Mouse (Mus musculus): Measurements from ENCODE around the gene Orai1. TPM values are rescaled to one million over a fixed set of nuclear protein-coding genes. Genes with fewer than 3 reads are reported as not detected.

The Orai1 gene
- polyA plus RNA-seq, 1 experiment: 36.7 TPM

DNA sequence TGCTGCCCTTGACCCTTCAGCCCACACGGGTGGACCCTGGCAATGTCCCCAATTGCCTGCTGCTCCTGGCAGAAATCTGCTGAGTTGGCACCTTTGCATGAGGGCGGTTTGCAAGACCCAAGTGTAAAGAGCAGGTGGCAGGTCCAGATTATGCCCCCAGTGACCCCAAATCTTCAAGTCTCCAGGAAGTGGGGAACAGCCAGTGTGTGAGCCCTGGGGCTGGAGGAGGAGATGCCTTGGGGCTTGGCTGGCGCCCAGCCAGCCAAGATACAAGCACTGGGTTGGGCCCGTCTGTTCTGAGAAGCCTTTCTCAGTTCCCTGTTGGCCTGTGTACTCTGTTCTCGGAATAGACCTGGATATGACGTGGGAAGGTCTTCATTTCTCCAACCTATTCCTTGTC is 12.6 kb downstream of the Orai1 start:
- H3K4me3 ChIP-seq: no peak overlapping the region
- peaks cover 4% of the 10 kb centered on the region for H3K79me2 ChIP-seq (ENCODE audit: control insufficient read depth, insufficient read depth)
- no peak overlapping the region for H3K4me2 ChIP-seq (ENCODE audit: low read depth)
- H3K36me3 ChIP-seq (ENCODE audit: control insufficient read depth, insufficient read depth): peaks cover 7% of the 10 kb centered on the region
- no peak overlapping the region for H3ac ChIP-seq (ENCODE audit: control insufficient read depth, insufficient read length)
- TF ChIP-seq REST (IDR thresholded peaks at IDR 0.05; ENCODE audit: insufficient read depth, insufficient read length) (no peak), POLR2AphosphoS2 (IDR thresholded peaks at IDR 0.05; ENCODE audit: insufficient read length, low read depth) (no peak), TCF12 (IDR thresholded peaks at IDR 0.05; ENCODE audit: insufficient read depth, poor library complexity, severe bottlenecking) (no peak), TCF3 (IDR thresholded peaks at IDR 0.05; ENCODE audit: insufficient read length, low read depth) (no peak), E2F4 (IDR thresholded peaks at IDR 0.05; ENCODE audit: insufficient read depth) (no peak), USF1 (IDR thresholded peaks at IDR 0.05; ENCODE audit: low read depth) (no peak), MYOG (IDR thresholded peaks at IDR 0.05; ENCODE audit: control insufficient read depth in 1 of 3, insufficient read depth in 1 of 3, insufficient read length in 2 of 3, low read depth in 2 of 3) (no peak), CEBPB (IDR thresholded peaks at IDR 0.05; ENCODE audit: insufficient read depth, poor library complexity, severe bottlenecking) (no peak), MAX (IDR thresholded peaks at IDR 0.05; ENCODE audit: low read depth) (no peak), MYOD1 (IDR thresholded peaks at IDR 0.05; ENCODE audit: control insufficient read depth in 1 of 3, insufficient read length in 2 of 3, low read depth in 2 of 3) (no peak)
- no peaks in the 10 kb centered on the region for H3K27me3 ChIP-seq (ENCODE audit: control insufficient read depth, insufficient read depth, insufficient read length)

- Histone ChIP-seq H3K4me2 (ENCODE audit: low read depth) (no peak overlapping the region), H3K79me2 (ENCODE audit: control insufficient read depth, insufficient read depth) (no peaks in the 10 kb centered on the region), H3ac (ENCODE audit: control insufficient read depth, insufficient read length) (no peak overlapping the region), H3K4me3 (no peak overlapping the region), H3K36me3 (ENCODE audit: control insufficient read depth, insufficient read depth) (peaks cover 7% of the 10 kb centered on the region), H3K27me3 (ENCODE audit: control insufficient read depth, insufficient read depth, insufficient read length) (no peaks in the 10 kb centered on the region)
- TF ChIP-seq MYOD1 (IDR thresholded peaks at IDR 0.05; ENCODE audit: control insufficient read depth in 1 of 3, insufficient read length in 2 of 3, low read depth in 2 of 3) (no peak), SRF (IDR thresholded peaks at IDR 0.05; ENCODE audit: control insufficient read depth, insufficient read length, low read depth) (no peak), POLR2A (IDR thresholded peaks at IDR 0.05; ENCODE audit: insufficient read length, low read depth) (no peak), MYOG (IDR thresholded peaks at IDR 0.05; ENCODE audit: control insufficient read depth in 1 of 3, insufficient read depth in 1 of 3, insufficient read length in 2 of 3, low read depth in 2 of 3) (no peak), USF1 (IDR thresholded peaks at IDR 0.05; ENCODE audit: low read depth) (no peak), MAX (IDR thresholded peaks at IDR 0.05; ENCODE audit: low read depth) (no peak)
These were observed 14.9 kb downstream of the Orai1 start for GRCm38 (mm10) chr5:123029729-123030128.

DNA sequence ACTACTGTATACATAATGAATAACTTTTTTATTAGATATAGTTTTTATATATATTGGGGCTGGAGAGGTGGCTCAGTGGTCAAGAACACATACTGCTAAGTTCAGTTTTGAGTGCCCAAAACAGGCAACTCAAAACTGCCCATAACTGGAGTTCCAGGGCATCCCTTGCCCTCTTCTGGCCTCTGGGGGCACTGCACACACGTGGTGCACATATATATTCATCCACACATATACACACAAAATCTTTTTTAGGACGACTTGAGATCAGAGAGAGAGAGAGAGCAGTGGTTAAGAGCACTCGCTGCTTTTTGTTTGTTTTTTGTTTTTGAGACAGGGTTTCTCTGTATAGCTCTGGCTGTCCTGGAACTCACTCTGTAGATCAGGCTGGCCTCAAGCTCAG is 16.4 kb downstream of the Orai1 start:
- TF ChIP-seq POLR2A (IDR thresholded peaks at IDR 0.05; ENCODE audit: insufficient read length, low read depth): no peak
- TF ChIP-seq E2F4 (IDR thresholded peaks at IDR 0.05; ENCODE audit: insufficient read depth): no peak
- TF ChIP-seq POLR2AphosphoS2 (IDR thresholded peaks at IDR 0.05; ENCODE audit: insufficient read length, low read depth): no peak

GRCm38 (mm10) chr5:123033646-123034160 is 18.8 kb downstream of the Orai1 start:
- Histone ChIP-seq H3ac (ENCODE audit: control insufficient read depth, insufficient read length) (no peak overlapping the region), H3K36me3 (ENCODE audit: control insufficient read depth, insufficient read depth) (peaks cover 7% of the 10 kb centered on the region), H3K4me2 (ENCODE audit: low read depth) (no peak overlapping the region), H3K27me3 (ENCODE audit: control insufficient read depth, insufficient read depth, insufficient read length) (no peaks in the 10 kb centered on the region), H3K79me2 (ENCODE audit: control insufficient read depth, insufficient read depth) (no peaks in the 10 kb centered on the region), H3K4me3 (no peak overlapping the region)
- TF ChIP-seq POLR2AphosphoS2 (IDR thresholded peaks at IDR 0.05; ENCODE audit: insufficient read length, low read depth): no peak

More for the DNA sequence above, 16.4 kb downstream of the Orai1 start:
- no peak overlapping the region for H3ac ChIP-seq (ENCODE audit: control insufficient read depth, insufficient read length)
- H3K79me2 ChIP-seq (ENCODE audit: control insufficient read depth, insufficient read depth): no peaks in the 10 kb centered on the region
- peaks cover 7% of the 10 kb centered on the region for H3K36me3 ChIP-seq (ENCODE audit: control insufficient read depth, insufficient read depth)
- no peak overlapping the region for H3K4me3 ChIP-seq
- H3K27me3 ChIP-seq (ENCODE audit: control insufficient read depth, insufficient read depth, insufficient read length): no peaks in the 10 kb centered on the region
- no peak overlapping the region for H3K4me2 ChIP-seq (ENCODE audit: low read depth)

- Histone ChIP-seq H3K4me2 (ENCODE audit: low read depth) (no peak overlapping the region), H3K4me3 (no peak overlapping the region)
These were observed 20.2 kb downstream of the Orai1 start for GRCm38 (mm10) chr5:123035089-123035488.

More at GRCm38 (mm10) chr5:123035089-123035488, 20.2 kb downstream of the Orai1 start:
- Histone ChIP-seq H3K36me3 (ENCODE audit: control insufficient read depth, insufficient read depth) (no peaks in the 10 kb centered on the region), H3ac (ENCODE audit: control insufficient read depth, insufficient read length) (no peak overlapping the region), H3K27me3 (ENCODE audit: control insufficient read depth, insufficient read depth, insufficient read length) (no peaks in the 10 kb centered on the region), H3K79me2 (ENCODE audit: control insufficient read depth, insufficient read depth) (no peaks in the 10 kb centered on the region)
- TF ChIP-seq TCF3 (IDR thresholded peaks at IDR 0.05; ENCODE audit: insufficient read length, low read depth): no peak
- no peak for TF ChIP-seq MYOD1 (IDR thresholded peaks at IDR 0.05; ENCODE audit: control insufficient read depth in 1 of 3, insufficient read length in 2 of 3, low read depth in 2 of 3)
- no peak for TF ChIP-seq E2F4 (IDR thresholded peaks at IDR 0.05; ENCODE audit: insufficient read depth)
- TF ChIP-seq MAX (IDR thresholded peaks at IDR 0.05; ENCODE audit: low read depth): no peak
- TF ChIP-seq USF1 (IDR thresholded peaks at IDR 0.05; ENCODE audit: low read depth): no peak
- no peak for TF ChIP-seq SRF (IDR thresholded peaks at IDR 0.05; ENCODE audit: control insufficient read depth, insufficient read length, low read depth)
- TF ChIP-seq TCF12 (IDR thresholded peaks at IDR 0.05; ENCODE audit: insufficient read depth, poor library complexity, severe bottlenecking): no peak
- TF ChIP-seq MYOG (IDR thresholded peaks at IDR 0.05; ENCODE audit: control insufficient read depth in 1 of 3, insufficient read depth in 1 of 3, insufficient read length in 2 of 3, low read depth in 2 of 3): no peak
- TF ChIP-seq POLR2AphosphoS2 (IDR thresholded peaks at IDR 0.05; ENCODE audit: insufficient read length, low read depth): no peak
- TF ChIP-seq REST (IDR thresholded peaks at IDR 0.05; ENCODE audit: insufficient read depth, insufficient read length): no peak
- no peak for TF ChIP-seq CEBPB (IDR thresholded peaks at IDR 0.05; ENCODE audit: insufficient read depth, poor library complexity, severe bottlenecking)
- no peak for TF ChIP-seq POLR2A (IDR thresholded peaks at IDR 0.05; ENCODE audit: insufficient read length, low read depth)

Data from myocyte (in vitro differentiated cells).